23 mouse cellular contexts compared by ENCODE assay signal in the genomic region with DNA sequence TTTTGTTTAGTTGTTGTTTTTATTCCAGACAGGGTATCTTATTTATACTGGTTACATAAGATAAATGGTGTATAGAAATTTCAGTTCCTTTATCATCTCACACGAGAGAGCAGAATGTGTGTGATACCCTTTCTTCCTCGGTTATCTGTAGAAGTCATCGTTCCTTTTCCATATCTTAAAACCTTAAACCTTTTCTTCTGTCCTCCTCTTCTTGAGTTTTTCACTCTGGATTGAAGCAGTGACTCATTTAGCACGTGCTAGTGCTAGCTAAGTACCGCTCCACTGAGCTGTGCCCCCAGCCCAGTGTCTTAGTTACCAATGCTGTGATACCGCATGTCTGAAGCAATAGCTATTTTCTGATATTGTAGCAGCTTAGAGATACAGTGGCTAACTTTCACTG. TPM values are rescaled to one million over a fixed set of nuclear protein-coding genes. Genes with fewer than 3 reads are reported as not detected.
"Had no signal": no experiment of that assay in that cellular context is flagged by ENCODE, and none has a peak within 500 bp of the region (broad histone marks: within the 10 kb centered on the region; RNA-seq: fewer than 3 reads in every experiment).

No protein-coding gene starts in this region.

- H3K9me3 ChIP-seq: midbrain, embryonic 15.5 days; neural tube, embryonic 12.5 days; stomach, embryonic 15.5 days had no signal

- H3K27me3 ChIP-seq: megakaryocyte, embryonic 14.5 days; midbrain, embryonic 13.5 days; midbrain, embryonic 15.5 days; neural tube, embryonic 12.5 days; stomach, embryonic 15.5 days had no signal

- DNase-seq: lung, adult 18-20 months; lung, embryonic 14.5 days; lung, postnatal 10 days; lung, postnatal 36 days; thymus, adult 2 months; thymus, postnatal 25 days; thymus, postnatal 4 days had no signal

- H3K4me3 ChIP-seq: midbrain, embryonic 13.5 days; midbrain, embryonic 15.5 days; neural tube, embryonic 12.5 days; stomach, embryonic 15.5 days had no signal

- H3K9ac ChIP-seq: lung, embryonic 14.5 days; midbrain, embryonic 13.5 days; midbrain, embryonic 15.5 days; neural tube, embryonic 12.5 days; stomach, embryonic 15.5 days had no signal

- H3K27ac ChIP-seq: macrophage; midbrain, embryonic 13.5 days; midbrain, embryonic 15.5 days; neural tube, embryonic 12.5 days; stomach, embryonic 15.5 days; stomach, postnatal 0 days had no signal

- H3K4me2 ChIP-seq: lung, embryonic 14.5 days; midbrain, embryonic 11.5 days; midbrain, embryonic 13.5 days; midbrain, embryonic 15.5 days; neural tube, embryonic 12.5 days; stomach, embryonic 15.5 days had no signal

- ATAC-seq: midbrain, embryonic 13.5 days; midbrain, embryonic 15.5 days had no signal

RNA-seq across cellular contexts. Expression of gene Gm10197, which starts 37.8 kb away (rescaled TPM):
- total RNA-seq: megakaryocyte progenitor cell, adult 5-6 weeks; midbrain, postnatal 0 days; monocyte, adult 5-6 weeks; neutrophil, adult 5-6 weeks had no signal
- polyA plus RNA-seq: lung, embryonic 16.5 days; macrophage; midbrain, embryonic 11.5 days; midbrain, embryonic 13.5 days; midbrain, embryonic 15.5 days; midbrain, postnatal 0 days; neural tube, embryonic 12.5 days; spleen, adult 2 months; stomach, postnatal 0 days; testis, adult 2 months; thymus, adult 2 months; urinary bladder, adult 2 months had no signal
